Mouse (Mus musculus) heart, postnatal 0 days (tissue): ENCODE results near the gene Gm45837. TPM values are rescaled to one million over a fixed set of nuclear protein-coding genes. Genes with fewer than 3 reads are reported as not detected.
A peak's percentile ranks its signal among the peaks of the same experiment; 100 is the strongest.

ENCODE experiments used
- ATAC-seq: fragments of 200-750 bp; cut with Nextera tagmentation; 2 replicates; pipeline ENCODE4 v1.8.0; 2017; ENCODE audit warnings: low read depth, moderate number of reproducible peaks, moderate library complexity; ENCODE audit not compliant: insufficient read depth
- DNase-seq: peaks from one replicate; pipeline ENCODE4 v3.0.0-alpha.2; 2016; ENCODE audit warnings: low spot score
- H3K27ac ChIP-seq: fragments of 300-500 bp; sonication (generic); 2 replicates; pipeline ENCODE4 v1.5.1; 2014; ENCODE audit warnings: low read depth, mild to moderate bottlenecking
- H3K27me3 ChIP-seq: fragments of 300-500 bp; sonication (generic); 2 replicates; pipeline ENCODE4 v1.6.1; 2014; ENCODE audit warnings: low read length, mixed read lengths; ENCODE audit not compliant: control insufficient read depth, insufficient read depth
- H3K36me3 ChIP-seq: fragments of 300-500 bp; sonication (generic); replicated peaks from 2 replicates; pipeline ENCODE4 v1.6.1; 2014; ENCODE audit warnings: low read length, mixed read lengths; ENCODE audit not compliant: control insufficient read depth, insufficient read depth
- H3K4me1 ChIP-seq: fragments of 300-500 bp; sonication (generic); 2 replicates; pipeline ENCODE4 v1.6.1; 2014; ENCODE audit warnings: antibody characterized with exemption; ENCODE audit not compliant: control insufficient read depth, insufficient read depth
- H3K4me2 ChIP-seq: fragments of 300-500 bp; sonication (generic); 2 replicates; pipeline ENCODE4 v1.6.1; 2014; ENCODE audit warnings: low read depth, mild to moderate bottlenecking, low read length, moderate library complexity
- H3K4me3 ChIP-seq: fragments of 300-500 bp; sonication (generic); 2 replicates; pipeline ENCODE4 v1.5.1; 2014; ENCODE audit warnings: low read depth, low read length
- H3K9ac ChIP-seq: fragments of 300-500 bp; sonication (generic); replicated peaks from 2 replicates; pipeline ENCODE4 v1.6.1; 2014; ENCODE audit warnings: low read depth, low read length, mixed read lengths
- H3K9me3 ChIP-seq: fragments of 300-500 bp; sonication (generic); replicated peaks from 2 replicates; pipeline ENCODE4 v1.6.1; 2016; ENCODE audit warnings: low read length; ENCODE audit not compliant: control insufficient read depth
- CTCF ChIP-seq: IDR thresholded peaks from 2 replicates; pipeline ENCODE4 v1.5.1; 2016; ENCODE audit warnings: antibody characterized with exemption, control low read depth, low read depth
- EP300 ChIP-seq: IDR thresholded peaks from 2 replicates; pipeline ENCODE4 v1.6.1; 2016; ENCODE audit warnings: antibody characterized with exemption, low read depth
- WGBS: fragments of 180-500 bp; shearing (Covaris S2); extraction: QIAGEN DNeasy Blood & Tissue Kit; methylation state at CpG from one replicate; pipeline ENCODE4 v1.1.7; 2014; 5-methylcytosine and 5-hydroxymethylcytosine counted together
- polyA plus RNA-seq: library from polyadenylated mRNA; unstranded; fragments of >200 nt; fragmentation: Nextera tagmentation; extraction: Ambion mirVana; gene quantifications from 2 replicates; pipeline ENCODE4 v1.2.1, GENCODE M21; 2015
- total RNA-seq: library from RNA; depleted of rRNA; stranded (reverse); fragments of >200 nt; gene quantifications from 2 replicates; pipeline ENCODE4 v1.2.3, GENCODE M21; 2014; ENCODE audit warnings: low replicate concordance

Gm45837 gene
- total and polyA plus RNA-seq, 2 experiments from 2014 or later = 2.4 to 33.8 TPM

- Histone ChIP-seq H3K36me3 (peaks cover 20% of the 10 kb centered on the region), H3K27ac (no peak overlapping the region), H3K4me2 (no peak overlapping the region), H3K4me3 (no peak overlapping the region), H3K27me3 (peaks cover 24% of the 10 kb centered on the region), H3K9me3 (no peaks in the 10 kb centered on the region), H3K9ac (no peak overlapping the region), H3K4me1 (peaks cover 11% of the 10 kb centered on the region)
- TF ChIP-seq EP300 (no peak), CTCF (no peak)
- ATAC-seq (peak; percentile 22; the same call in 1 of the 2 replicates), DNase-seq (no peak)
- WGBS = 33% methylated on average over 7 of the region's 7 CpGs
These were observed 4.2 kb downstream of the Gm45837 start for GRCm38 (mm10) chr7:101414661-101415511.

GRCm38 (mm10) chr7:101415512-101416100, 4.9 kb downstream of the Gm45837 start:
- Histone ChIP-seq H3K4me3 (no peak overlapping the region), H3K9me3 (no peaks in the 10 kb centered on the region), H3K4me1 (peaks cover 11% of the 10 kb centered on the region), H3K36me3 (peaks cover 13% of the 10 kb centered on the region), H3K4me2 (no peak overlapping the region), H3K9ac (no peak overlapping the region), H3K27me3 (peaks cover 26% of the 10 kb centered on the region), H3K27ac (no peak overlapping the region)
- TF ChIP-seq CTCF = no peak
- TF ChIP-seq EP300 = no peak
- DNase-seq (no peak), ATAC-seq (no peak)
- WGBS = 26% methylated on average over 8 of the region's 8 CpGs

GRCm38 (mm10) chr7:101416391-101416790, 5.7 kb downstream of the Gm45837 start:
- Histone ChIP-seq H3K9ac (no peak overlapping the region), H3K27ac (no peak overlapping the region), H3K27me3 (peaks cover 30% of the 10 kb centered on the region), H3K4me3 (no peak overlapping the region), H3K36me3 (peaks cover 5% of the 10 kb centered on the region; the same call in 1 of the 2 replicates), H3K4me2 (no peak overlapping the region), H3K4me1 (peaks cover 11% of the 10 kb centered on the region), H3K9me3 (no peaks in the 10 kb centered on the region)
- ATAC-seq = no peak
- no peak for DNase-seq
- 37% methylated on average over 5 of the region's 5 CpGs for WGBS
- no peak for TF ChIP-seq EP300
- TF ChIP-seq CTCF = no peak

- TF ChIP-seq EP300 = no peak
- TF ChIP-seq CTCF = no peak
- 5% methylated on average over 27 of the region's 27 CpGs for WGBS
- Histone ChIP-seq H3K36me3 (no peaks in the 10 kb centered on the region), H3K9ac (no peak overlapping the region), H3K4me1 (peaks cover 11% of the 10 kb centered on the region), H3K4me3 (no peak overlapping the region), H3K9me3 (no peaks in the 10 kb centered on the region), H3K27ac (no peak overlapping the region), H3K27me3 (peaks cover 41% of the 10 kb centered on the region), H3K4me2 (no peak overlapping the region)
- no peak for ATAC-seq
- no peak for DNase-seq
These were observed 8.5 kb downstream of the Gm45837 start for GRCm38 (mm10) chr7:101419013-101419770.

GRCm38 (mm10) chr7:101421529-101421928, 10.8 kb downstream of the Gm45837 start, which contains the start of gene Pde2a:
Pde2a (plus strand) TSS chr7:101421691.
- no peaks in the 10 kb centered on the region for H3K4me1 ChIP-seq

More at GRCm38 (mm10) chr7:101421529-101421928, 10.8 kb downstream of the Gm45837 start, which contains the start of gene Pde2a:
- Histone ChIP-seq H3K27me3 (peaks cover 41% of the 10 kb centered on the region), H3K9me3 (no peaks in the 10 kb centered on the region), H3K36me3 (no peaks in the 10 kb centered on the region), H3K9ac (no peak within 1 kb of the TSS), H3K4me2 (no peak within 1 kb of the TSS), H3K4me3 (no peak within 1 kb of the TSS), H3K27ac (no peak within 1 kb of the TSS)
- TF ChIP-seq EP300 (no peak), CTCF (no peak)
- DNase-seq = no peak
- WGBS = 19% methylated on average over 6 of the region's 6 CpGs
- no peak for ATAC-seq
